ENCODE assay signal across 13 mouse cellular contexts in genomic region chr5:114560965-114561364, GRCm38 (mm10). TPM values are rescaled to one million over a fixed set of nuclear protein-coding genes. Genes with fewer than 3 reads are reported as not detected.
DNase-seq lines count a peak whose midpoint lies in the region; ATAC-seq and TF ChIP-seq lines count a peak whose summit lies in the region.
"Had no signal": no experiment of that assay in that cellular context is flagged by ENCODE, and none has a peak within 500 bp of the region (broad histone marks: within the 10 kb centered on the region; RNA-seq: fewer than 3 reads in every experiment).

No protein-coding gene starts in this region.

- no peak overlapping the region for H3K4me2 ChIP-seq in kidney, embryonic 14.5 days (replicated peaks; ENCODE audit: low read depth, low read length)
- peak overlapping the region; percentile 23 for H3K4me2 ChIP-seq in limb, embryonic 12.5 days
- H3K4me2 ChIP-seq in stomach, embryonic 16.5 days (ENCODE audit: low read depth, low read length), result peak overlapping the region; percentile 19; the same call in 1 of the 2 replicates

- no peaks in the 10 kb centered on the region for H3K36me3 ChIP-seq in kidney, embryonic 14.5 days (ENCODE audit: control insufficient read depth, insufficient read depth, low read length)
- H3K36me3 ChIP-seq in limb, embryonic 12.5 days, result no peaks in the 10 kb centered on the region
- no peaks in the 10 kb centered on the region for H3K36me3 ChIP-seq in stomach, embryonic 16.5 days (ENCODE audit: control insufficient read depth, insufficient read depth, low read length)
- H3K36me3 ChIP-seq: G1E; heart, embryonic 15.5 days had no signal

- no peaks in the 10 kb centered on the region for H3K27me3 ChIP-seq in kidney, embryonic 14.5 days (ENCODE audit: control insufficient read depth, insufficient read depth, low read length)
- peaks cover 11% of the 10 kb centered on the region; the same call in 1 of the 2 replicates for H3K27me3 ChIP-seq in limb, embryonic 12.5 days
- H3K27me3 ChIP-seq in stomach, embryonic 16.5 days (ENCODE audit: control insufficient read depth, insufficient read depth, low read length), result no peaks in the 10 kb centered on the region

- H3K9ac ChIP-seq in kidney, embryonic 14.5 days (ENCODE audit: low read depth, low read length), result no peak overlapping the region
- H3K9ac ChIP-seq in limb, embryonic 12.5 days (replicated peaks), result no peak overlapping the region
- H3K9ac ChIP-seq in stomach, embryonic 16.5 days (ENCODE audit: low read length), result no peak overlapping the region
- H3K9ac ChIP-seq: heart, embryonic 15.5 days had no signal

- ATAC-seq in kidney, embryonic 14.5 days (ENCODE audit: low FRiP score, low TSS enrichment), result 0 out of 2 replicates have a peak, but pooled peaks have one; percentile 3
- no peak for ATAC-seq in limb, embryonic 12.5 days (ENCODE audit: insufficient number of reproducible peaks, insufficient read depth, low FRiP score, low TSS enrichment, low read depth)
- peak; percentile 61 for ATAC-seq in stomach, embryonic 16.5 days (ENCODE audit: insufficient read depth, low FRiP score)

- peaks cover 4% of the 10 kb centered on the region; the same call in 1 of the 2 replicates for H3K9me3 ChIP-seq in kidney, embryonic 14.5 days (ENCODE audit: control insufficient read depth, low read length)
- peaks cover 11% of the 10 kb centered on the region; the same call in 1 of the 2 replicates for H3K9me3 ChIP-seq in limb, embryonic 12.5 days
- peaks cover 5% of the 10 kb centered on the region; the same call in 1 of the 2 replicates for H3K9me3 ChIP-seq in stomach, embryonic 16.5 days (replicated peaks; ENCODE audit: control insufficient read depth, low read length)
- H3K9me3 ChIP-seq: heart, embryonic 15.5 days had no signal

- H3K4me3 ChIP-seq in kidney, embryonic 14.5 days (ENCODE audit: low read length), result no peak overlapping the region
- H3K4me3 ChIP-seq in limb, embryonic 12.5 days (replicated peaks), result no peak overlapping the region
- H3K4me3 ChIP-seq in stomach, embryonic 16.5 days (replicated peaks; ENCODE audit: low read length), result no peak overlapping the region
- H3K4me3 ChIP-seq in left cerebral cortex, adult 2 months, result no peak overlapping the region
- H3K4me3 ChIP-seq: heart, embryonic 15.5 days had no signal

- TF ChIP-seq CTCF in left cerebral cortex, adult 2 months (IDR thresholded peaks at IDR 0.05), result no peak

- peak; percentile 7 for DNase-seq in embryo, embryonic 10 days (ENCODE audit: low spot score)
- no peak for DNase-seq in embryo, embryonic 10.5 days (ENCODE audit: low spot score)
- no peak for DNase-seq in kidney, adult 9 months
- DNase-seq in adrenal gland, postnatal 25 days, result no peak
- no peak for DNase-seq in left cerebral cortex, adult 2 months (ENCODE audit: extremely low spot score in 1 of 2, low spot score in 2 of 2)
- DNase-seq: cerebellum, postnatal 36 days; kidney, adult 18-20 months; right cerebral cortex, postnatal 4 days had no signal

- intact Hi-C loops in left cerebral cortex, adult 2 months (cut with DNase I), result no loop called here

- peaks cover 29% of the 10 kb centered on the region for H3K4me1 ChIP-seq in kidney, embryonic 14.5 days (ENCODE audit: control insufficient read depth, insufficient read depth, low read length)
- H3K4me1 ChIP-seq in limb, embryonic 12.5 days (replicated peaks), result peaks cover 44% of the 10 kb centered on the region
- H3K4me1 ChIP-seq in stomach, embryonic 16.5 days (ENCODE audit: control insufficient read depth, insufficient read depth, low read length), result peaks cover 18% of the 10 kb centered on the region

- no peak overlapping the region for H3K27ac ChIP-seq in kidney, embryonic 14.5 days (ENCODE audit: low read depth, low read length)
- H3K27ac ChIP-seq in limb, embryonic 12.5 days, result no peak overlapping the region
- peak overlapping the region; percentile 70 for H3K27ac ChIP-seq in stomach, embryonic 16.5 days (ENCODE audit: low read length)
- no peak overlapping the region for H3K27ac ChIP-seq in left cerebral cortex, adult 2 months
- H3K27ac ChIP-seq: heart, embryonic 15.5 days had no signal

- WGBS in kidney, embryonic 14.5 days, result 56% methylated on average over 5 of the region's 5 CpGs
- 52% methylated on average over 5 of the region's 5 CpGs for WGBS in limb, embryonic 12.5 days
- WGBS in stomach, embryonic 16.5 days, result 35% methylated on average over 5 of the region's 5 CpGs

RNA-seq across cellular contexts. Expression of gene Fam222a, which starts 6.9 kb away (rescaled TPM):
- 5.6 and 5.8 TPM in 2 replicates for polyA plus RNA-seq in kidney, embryonic 14.5 days (2014; fragmentation: Nextera tagmentation; extraction: Ambion mirVana)
- 1.7 and 2.1 TPM in 2 replicates for polyA plus RNA-seq in limb, embryonic 12.5 days (2016; fragmentation: Nextera tagmentation; extraction: Ambion mirVana)
- polyA plus RNA-seq in stomach, embryonic 16.5 days (2015; fragmentation: Nextera tagmentation; extraction: Ambion mirVana), result 1.4 and 1.6 TPM in 2 replicates
- 26.9 and 39.8 TPM in 2 replicates for total RNA-seq in adrenal gland, postnatal 25 days (2021)
- 1 to 10 TPM; 7.9 to 9.0 TPM for total RNA-seq in left cerebral cortex, adult 2 months (2021)
